Mouse (Mus musculus): ENCODE measurements at regions not wholly inside any gene's neighbourhood (a gene's known extent, or its start where the extent isn't known, plus 50 kb on each side); places are given as distances from the start of the nearest gene placed in this dataset.

DNA sequence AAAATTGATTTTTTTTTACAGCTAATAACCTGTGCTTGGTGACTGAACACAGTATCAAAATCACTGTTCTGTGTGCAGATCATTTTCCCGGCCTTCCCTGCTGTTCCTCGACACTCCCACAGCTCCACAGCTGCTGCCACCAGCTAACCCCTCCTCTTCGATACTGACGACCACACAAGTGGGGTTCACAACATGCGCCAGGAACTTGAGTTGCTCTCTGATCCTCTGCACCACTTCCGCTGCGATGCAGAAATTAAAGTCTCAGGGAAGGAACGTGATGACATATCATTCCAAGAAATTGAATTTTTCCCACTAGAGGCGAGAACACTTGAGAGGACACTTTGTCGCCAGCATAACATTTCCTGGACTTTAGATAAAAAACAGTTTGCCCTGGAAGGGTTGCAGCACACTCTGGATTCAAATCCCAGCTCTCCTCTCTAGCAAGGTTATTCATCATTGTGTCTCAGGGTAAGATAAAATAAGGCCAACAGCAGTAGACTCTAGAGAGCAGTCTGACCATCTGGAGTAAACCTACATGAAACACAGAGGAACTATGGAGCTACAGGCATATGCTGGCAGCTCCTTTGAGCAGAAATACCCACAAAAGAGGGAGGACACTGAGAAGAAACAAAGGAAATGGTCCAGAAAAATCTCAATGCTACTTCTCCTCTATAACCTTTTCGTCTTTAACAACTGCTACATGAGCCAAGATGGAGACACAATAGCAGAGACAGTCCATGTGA lies 308.4 kb upstream of the Map3k7 start:
- TF ChIP-seq MAX (IDR thresholded peaks at IDR 0.05; ENCODE audit: low read depth) (no peak), POLR2A (IDR thresholded peaks at IDR 0.05; ENCODE audit: insufficient read length, low read depth) (no peak), TCF12 (IDR thresholded peaks at IDR 0.05; ENCODE audit: insufficient read depth, poor library complexity, severe bottlenecking) (no peak), POLR2AphosphoS2 (IDR thresholded peaks at IDR 0.05; ENCODE audit: insufficient read length, low read depth) (no peak), USF1 (IDR thresholded peaks at IDR 0.05; ENCODE audit: low read depth) (no peak), MYOG (IDR thresholded peaks at IDR 0.05; ENCODE audit: control insufficient read depth in 1 of 3, insufficient read depth in 1 of 3, insufficient read length in 2 of 3, low read depth in 2 of 3) (no peak), CEBPB (IDR thresholded peaks at IDR 0.05; ENCODE audit: insufficient read depth, poor library complexity, severe bottlenecking) (no peak), SRF (IDR thresholded peaks at IDR 0.05; ENCODE audit: control insufficient read depth, insufficient read length, low read depth) (no peak), MYOD1 (IDR thresholded peaks at IDR 0.05; ENCODE audit: control insufficient read depth in 1 of 3, insufficient read length in 2 of 3, low read depth in 2 of 3) (no peak), TCF3 (IDR thresholded peaks at IDR 0.05; ENCODE audit: insufficient read length, low read depth) (no peak), REST (IDR thresholded peaks at IDR 0.05; ENCODE audit: insufficient read depth, insufficient read length) (no peak), E2F4 (IDR thresholded peaks at IDR 0.05; ENCODE audit: insufficient read depth) (no peak)
